Mouse (Mus musculus) spleen, postnatal 36 days (tissue): ENCODE measurements around the gene Kcnk10.
"Not testable (repeated sequence)": the region's sequence is repeated elsewhere in the genome, so short reads cannot be mapped to it uniquely, and the experiment has no call there.

Experiments
- DNase-seq, 2 experiments: peaks; one replicate each; pipeline ENCODE4 v3.0.0; 2022; ENCODE audit warnings: low spot score in 2 of 2, mixed read lengths in 1 of 2

Gene Kcnk10

DNA sequence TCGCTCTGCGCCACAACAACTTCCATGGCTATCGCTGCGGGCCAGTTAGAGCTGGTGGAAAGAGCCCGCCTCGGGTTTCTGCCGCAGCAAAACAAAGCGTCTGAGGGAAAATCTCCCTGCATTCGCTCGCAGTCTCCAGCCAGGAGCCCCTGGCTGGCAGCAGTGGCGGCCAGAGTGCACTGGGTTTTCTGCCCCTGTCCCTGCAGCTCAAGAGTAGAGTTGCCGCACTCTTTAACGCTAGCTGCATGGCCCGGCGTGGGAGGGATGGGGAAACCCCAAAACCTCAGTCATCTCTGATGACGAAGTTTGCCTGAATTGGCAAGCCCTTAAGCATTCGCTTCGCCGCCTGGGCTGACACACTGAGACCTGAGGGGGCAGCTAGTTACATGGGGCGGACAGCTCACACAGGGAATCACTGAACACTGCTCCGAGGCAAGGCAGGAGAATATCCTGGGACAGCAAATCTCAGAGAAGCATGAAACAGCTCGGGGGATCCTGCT is at the start of gene Kcnk10:
Kcnk10 (minus strand) TSS at position 450 of the 500 bp plus-strand sequence.
- DNase-seq = peak; percentile 76 to 79

DNA sequence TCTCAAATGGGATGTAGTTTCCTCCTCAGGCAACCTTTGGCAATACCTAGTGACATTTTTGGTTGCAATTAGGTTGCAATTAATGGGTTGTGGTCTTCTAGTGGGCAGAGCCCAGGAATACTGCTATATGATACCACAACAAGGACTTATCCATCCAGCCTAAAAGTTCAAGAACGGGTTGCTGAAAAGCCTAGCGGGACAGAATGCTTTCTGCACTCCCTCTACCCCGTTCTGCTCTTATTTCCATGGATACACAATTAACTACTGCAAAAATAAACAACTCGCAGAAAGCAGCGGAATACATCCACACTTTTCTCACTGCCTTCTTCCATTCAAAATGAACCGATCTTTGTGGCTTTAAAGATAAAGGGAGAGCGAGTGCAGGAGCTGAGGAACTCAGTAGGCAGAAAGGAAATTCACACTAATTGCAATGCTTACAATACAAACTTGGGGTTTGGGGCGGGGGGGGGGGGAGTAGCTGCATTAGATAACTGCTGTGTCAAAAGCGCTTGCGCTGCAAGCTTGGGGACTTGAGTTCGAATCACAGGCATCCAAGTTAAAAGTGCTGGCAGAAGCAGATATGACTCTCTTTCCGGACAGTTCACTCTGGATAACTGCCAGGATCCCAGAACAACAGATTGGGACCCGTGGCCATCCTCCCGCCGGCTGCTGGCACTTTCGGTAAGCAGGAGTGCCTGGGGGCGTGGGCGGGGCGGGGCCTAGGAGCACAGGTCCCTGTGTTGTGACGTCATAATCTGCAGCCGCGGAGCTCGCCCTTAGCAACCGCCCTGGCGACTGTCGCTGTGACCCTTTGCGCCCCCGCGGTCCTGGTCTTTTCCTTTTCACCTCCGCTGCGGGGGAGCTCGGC is 49.5 kb upstream of the Kcnk10 start, which contains the start of gene Spata7:
Spata7 (plus strand) TSS at position 766 of the 868 bp plus-strand sequence.
- peak; percentile 68 to 72 for DNase-seq

DNA sequence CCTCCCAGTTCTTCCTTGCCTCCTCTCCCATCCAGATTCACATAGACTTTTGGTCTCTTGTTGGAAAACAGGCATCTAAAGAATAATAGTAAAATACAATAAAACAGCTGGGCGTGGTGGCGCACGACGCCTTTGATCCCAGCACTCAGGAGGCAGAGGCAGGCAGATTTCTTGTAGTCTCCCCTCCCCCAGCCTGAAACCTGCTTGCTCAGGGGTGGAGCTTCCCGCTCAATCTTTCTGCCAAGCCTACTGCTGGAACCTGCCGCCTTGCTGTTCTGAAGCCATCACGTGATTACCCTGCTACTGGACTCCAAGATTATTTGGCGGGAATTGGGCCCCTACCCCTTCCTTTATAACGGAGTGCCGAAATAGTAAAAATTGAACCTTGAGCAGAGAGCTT is 45.2 kb upstream of the Kcnk10 start:
- not testable (repeated sequence) for DNase-seq

DNA sequence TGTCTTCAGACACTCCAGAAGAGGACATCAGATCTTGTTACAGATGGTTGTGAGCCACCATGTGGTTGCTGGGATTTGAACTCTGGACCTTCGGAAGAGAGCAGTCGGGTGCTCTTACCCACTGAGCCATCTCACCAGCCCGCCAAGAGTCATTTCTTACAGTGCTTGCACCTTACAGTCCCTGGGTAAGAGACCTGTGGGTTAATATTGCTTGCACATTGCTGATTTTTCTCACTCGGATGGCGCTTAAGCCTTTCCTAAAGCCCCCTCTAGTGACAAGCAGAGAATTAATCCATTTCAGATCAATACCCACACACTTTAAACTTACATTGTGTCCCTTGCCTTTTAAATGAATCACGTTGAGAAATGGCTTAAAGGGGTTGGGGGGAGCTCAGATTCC is 42.8 kb upstream of the Kcnk10 start:
- not testable (repeated sequence) for DNase-seq

DNA sequence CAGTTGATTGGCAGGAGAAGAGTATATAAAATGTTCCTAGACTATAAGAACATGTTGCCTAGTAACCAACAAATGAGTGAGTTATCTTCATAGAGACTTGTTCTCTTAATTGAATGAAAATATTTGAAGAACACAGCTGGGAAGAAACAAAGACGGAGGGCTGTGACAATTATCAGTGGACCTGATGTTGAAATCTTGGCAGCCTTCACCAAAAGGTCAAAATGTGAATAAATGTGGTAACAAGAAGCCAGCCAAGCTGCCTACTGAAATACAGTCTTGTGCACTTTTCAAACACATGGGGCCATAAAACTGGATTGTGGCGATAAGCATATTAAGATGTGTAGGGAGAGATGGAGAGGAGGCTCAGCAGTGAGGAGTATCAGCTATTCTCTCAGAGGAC is 41.4 kb upstream of the Kcnk10 start:
- no peak for DNase-seq

DNA sequence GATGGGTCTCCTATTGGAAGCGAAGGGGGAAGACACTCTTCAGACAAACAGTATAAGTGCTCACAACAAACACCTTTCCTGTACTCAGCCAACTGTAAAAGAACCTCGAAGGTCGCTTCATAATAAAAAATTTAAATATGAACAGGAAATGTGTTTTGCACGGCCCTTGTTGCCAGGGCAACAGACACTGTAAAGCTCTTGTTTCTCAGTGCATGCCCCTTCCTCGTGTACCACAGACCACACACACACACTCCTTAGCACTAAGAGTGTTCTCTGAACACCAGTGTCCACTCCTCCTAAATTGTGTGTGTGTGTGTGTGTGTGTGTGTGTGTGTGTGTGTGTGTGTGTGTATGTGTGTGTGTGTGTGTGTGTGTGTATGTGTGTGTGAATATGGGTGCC is 37.6 kb upstream of the Kcnk10 start:
- DNase-seq = peak in 1 of 2 experiments; percentile 15

DNA sequence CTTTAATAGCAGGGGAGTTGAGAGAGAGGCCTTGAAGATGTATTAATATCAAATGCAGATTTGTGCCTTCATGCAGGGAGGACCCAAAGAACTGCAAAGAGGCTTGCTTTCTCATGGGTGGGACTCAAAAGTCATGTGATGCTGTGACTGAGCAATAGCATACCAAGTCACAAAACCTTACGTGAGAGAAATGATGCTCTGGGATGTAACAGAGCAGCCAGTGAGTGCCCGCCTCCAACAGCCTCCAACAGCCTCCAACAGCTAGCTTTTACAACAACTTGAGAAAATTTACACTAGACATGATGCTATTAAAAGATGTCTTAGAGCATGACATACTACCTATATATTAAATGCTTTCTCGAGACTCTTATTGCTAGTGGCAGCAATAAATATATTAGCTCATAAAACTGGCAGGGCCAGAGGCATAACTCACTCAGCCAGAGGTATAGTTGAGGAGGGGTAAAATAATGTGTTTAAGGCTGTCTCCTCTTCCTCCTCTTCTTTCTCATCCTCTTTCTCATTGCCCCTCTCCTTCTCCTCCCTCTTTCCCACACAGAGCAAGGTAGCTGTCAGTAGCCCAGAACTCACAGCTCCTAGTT is 36.9 kb upstream of the Kcnk10 start:
- no peak for DNase-seq

DNA sequence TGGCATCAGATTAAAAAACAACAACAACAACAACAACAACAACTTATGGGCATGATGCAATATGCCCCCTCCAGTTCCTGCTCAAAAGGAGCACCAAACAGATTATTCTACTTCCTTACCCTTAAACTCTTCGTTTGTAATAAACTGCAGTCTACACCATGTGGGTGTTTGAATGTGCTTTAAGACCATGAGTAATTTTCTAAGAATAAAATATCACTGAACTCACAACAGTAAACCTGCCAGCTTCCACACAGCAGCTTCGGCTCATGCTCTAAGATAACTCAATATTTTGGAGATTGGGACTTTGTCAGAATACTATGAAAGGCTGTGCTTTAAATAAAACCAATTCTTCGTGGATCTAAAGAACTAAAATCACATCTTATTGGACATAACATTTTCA is 32.2 kb upstream of the Kcnk10 start:
- no peak for DNase-seq

DNA sequence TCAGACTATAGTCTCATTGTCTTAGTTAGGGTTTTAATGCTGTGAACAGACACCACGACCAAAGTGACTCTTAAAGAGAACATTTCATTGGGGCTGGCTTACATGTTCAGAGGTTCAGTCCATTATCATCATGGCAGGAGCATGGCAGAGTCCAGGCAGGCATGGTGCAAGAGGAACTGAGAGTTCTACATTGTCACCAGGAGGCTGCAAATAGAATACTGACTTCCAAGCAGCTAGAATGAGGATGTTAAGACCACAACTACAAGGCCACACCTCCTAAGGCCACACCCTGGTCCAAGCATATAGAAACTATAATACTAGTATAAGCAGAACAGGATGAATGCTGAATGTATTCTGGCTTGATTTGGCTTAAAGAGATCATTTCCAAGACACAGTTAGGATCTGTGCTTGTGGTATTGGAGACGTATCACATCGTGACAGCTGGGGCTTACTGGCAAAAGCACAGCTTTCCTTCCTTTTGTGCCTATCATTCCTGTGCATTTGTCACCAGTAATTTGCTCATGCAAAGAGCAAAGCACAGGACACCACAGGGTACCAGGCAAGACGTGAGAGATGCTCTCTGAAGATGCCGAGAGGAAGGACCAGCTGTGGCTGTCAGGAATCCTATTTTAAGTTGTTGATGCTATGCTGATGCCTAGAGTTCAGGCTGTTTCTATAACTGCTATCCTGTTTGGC is 28.6 kb upstream of the Kcnk10 start:
- DNase-seq = peak; percentile 42 to 55

DNA sequence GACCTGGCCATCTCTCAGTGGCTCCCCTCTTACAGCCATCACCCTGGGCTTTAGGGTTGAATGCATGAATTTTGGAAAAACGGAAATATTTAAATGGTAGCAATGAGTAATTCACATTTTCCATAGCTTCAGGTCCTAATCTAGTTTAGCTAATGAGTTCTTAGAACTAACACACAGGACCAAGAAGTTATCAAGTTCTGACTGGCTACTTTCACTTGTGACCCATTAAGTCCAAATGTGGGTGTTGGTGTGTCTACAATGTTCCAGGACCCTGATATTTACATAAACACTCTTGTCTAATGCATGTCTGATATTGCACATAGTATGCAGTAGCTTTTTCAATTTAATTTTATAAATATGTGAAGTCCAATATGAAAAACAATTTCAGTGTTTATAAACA is 27.2 kb upstream of the Kcnk10 start:
- no peak for DNase-seq

DNA sequence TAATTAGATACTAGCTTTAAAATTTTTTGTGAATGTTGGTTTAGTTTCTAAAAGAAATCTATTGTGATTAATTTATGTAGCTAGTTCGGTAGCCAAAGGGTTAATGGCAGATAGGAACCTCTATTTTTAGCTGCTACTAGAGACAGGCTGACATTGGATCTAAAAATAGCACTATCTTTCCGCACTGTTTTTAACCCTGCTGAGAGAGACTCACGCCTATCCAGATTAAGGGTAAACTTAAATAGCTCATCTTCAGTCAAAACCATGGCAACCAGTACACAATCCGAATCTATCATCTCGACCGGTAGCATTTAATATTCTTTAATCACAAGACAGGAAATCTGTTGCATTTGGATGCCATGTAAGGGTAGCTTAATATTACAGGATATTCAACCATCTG is 24.0 kb upstream of the Kcnk10 start:
- no peak for DNase-seq

DNA sequence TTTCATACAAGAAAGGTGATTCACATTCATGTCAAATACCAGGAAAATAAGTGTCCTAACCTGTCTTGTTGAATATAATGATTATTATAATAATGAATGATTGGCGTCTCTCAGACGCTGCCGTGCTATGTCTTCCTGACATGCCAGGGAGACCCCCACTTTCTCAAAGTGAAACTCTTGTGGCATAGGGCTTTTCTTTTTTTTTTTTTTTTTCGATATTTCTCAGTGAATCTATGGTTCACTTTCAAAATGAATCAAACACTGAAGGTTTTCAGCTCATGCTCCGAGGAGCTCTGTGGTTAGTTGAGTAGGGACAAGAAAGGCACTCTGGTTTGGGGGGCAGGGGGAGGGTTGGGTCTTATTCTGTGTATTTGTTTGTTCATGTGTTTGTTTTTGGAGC is 22.8 kb upstream of the Kcnk10 start:
- no peak for DNase-seq

DNA sequence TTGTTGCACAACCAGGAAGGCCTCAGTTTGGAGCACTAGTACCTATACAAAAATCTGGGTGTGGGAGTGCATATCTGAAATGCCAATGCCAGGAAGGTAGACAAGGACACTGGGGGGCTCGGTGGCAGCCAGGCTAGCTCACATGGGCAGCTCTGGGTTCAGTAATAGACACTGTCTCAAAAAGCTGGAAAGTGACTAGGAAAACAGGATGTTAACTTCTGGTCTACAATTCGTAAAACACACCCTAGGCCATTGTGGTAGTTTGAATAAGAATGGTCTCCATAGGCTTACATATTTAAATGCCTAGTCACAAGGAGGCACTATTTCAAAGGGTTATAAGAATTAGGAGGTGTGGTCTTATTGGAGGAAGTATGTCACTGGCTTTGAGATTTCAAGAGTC is 12.9 kb upstream of the Kcnk10 start:
- DNase-seq = no peak

DNA sequence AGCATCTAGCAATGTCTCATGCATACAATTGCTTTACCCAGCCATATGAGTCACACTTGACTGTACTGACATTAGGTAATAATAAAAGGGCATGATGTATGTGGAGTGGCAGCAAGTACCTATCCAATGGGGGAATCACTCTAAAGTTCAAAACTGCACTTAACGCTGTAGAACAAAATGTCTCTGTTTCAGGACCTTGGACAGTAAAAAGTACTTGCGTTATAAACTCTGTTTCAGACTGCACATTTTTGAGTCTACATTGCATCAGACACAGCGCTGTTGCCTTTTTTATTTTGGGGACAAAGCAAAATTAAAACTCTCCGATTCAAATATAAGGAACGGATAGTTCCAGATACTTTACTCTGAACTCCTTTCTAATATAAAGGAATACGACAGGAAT is 10.5 kb upstream of the Kcnk10 start:
- DNase-seq = no peak

DNA sequence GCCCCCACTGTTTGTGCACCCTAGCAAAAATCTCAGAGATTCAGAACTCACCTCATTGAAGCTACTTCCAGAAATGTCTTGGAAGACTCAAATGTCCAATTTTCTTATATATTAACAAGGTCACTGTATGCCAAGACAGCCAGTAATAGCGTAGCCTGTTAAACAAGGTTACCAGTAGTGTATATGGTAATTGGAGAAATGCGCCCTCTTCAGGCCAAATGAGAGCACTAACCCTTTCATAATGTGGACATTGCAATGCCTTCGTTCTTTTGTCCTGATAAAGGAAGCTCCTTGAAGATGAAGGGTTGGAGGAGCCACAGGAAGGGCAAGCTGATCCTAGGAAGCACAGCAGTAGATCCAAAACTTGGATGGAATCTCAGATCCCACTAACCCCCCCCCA is 7.2 kb upstream of the Kcnk10 start:
- peak in 1 of 2 experiments; percentile 23 for DNase-seq

DNA sequence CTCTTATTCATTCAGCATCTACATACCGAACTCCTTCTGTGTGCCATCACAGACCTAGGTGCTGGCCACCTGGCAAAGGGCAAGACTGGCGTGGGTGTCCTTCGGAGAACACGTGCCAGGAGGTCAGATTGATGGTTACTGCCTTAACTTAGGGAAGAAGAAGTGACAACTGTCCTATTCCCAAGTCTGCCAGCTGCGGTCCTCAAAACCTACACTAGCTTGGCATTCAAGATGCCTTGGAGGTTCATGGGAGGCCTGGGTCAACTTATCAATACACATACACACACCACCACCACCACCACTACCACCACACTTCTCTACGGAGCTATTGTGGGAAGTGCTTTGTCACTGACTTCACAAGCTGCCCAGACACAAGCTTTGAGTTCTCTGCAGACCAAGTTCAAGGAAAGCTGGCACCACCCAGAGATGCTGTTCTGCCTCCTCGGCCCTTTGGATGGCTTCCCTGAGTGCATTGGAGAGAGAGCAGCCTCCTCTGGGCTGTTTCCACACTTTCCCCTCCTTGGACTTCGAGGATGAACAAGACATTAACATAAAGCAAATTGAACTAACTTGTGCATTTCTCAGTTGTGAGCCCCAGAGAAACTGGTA is 2.1 kb downstream of the Kcnk10 start:
- DNase-seq = no peak

DNA sequence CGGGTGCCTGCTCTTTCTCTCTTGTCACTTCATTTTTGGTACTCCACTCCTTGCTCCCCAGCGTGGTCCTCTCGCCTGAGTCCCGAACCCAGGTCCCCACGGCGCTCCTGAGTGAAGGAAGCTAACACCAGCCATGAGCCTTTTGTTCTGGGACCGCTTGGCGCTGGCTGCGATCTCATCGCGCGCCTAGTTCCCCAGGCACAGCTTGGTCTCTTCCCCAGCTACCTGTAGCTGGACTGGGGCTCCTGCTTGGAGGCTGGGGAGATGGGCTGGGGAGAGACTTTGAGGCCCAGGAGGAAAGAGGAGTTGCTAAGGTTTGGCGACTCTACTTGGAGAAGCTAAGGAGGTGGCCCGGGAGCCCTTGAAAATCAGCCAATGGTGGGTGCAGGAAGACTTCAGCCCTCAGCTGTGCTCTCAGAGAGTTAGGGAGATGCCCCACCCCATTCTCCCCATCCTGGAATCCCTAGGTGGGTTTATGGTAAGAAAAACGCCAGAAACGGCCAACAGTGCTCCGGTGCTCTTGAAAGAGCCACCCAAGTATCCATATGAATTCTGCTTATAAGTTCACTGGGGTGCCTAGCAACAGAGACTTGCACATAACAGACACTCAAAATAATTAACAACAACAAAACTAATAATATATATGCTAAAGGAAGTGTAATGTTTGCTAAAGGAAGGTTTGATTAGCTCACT is 2.8 kb downstream of the Kcnk10 start:
- no peak for DNase-seq

DNA sequence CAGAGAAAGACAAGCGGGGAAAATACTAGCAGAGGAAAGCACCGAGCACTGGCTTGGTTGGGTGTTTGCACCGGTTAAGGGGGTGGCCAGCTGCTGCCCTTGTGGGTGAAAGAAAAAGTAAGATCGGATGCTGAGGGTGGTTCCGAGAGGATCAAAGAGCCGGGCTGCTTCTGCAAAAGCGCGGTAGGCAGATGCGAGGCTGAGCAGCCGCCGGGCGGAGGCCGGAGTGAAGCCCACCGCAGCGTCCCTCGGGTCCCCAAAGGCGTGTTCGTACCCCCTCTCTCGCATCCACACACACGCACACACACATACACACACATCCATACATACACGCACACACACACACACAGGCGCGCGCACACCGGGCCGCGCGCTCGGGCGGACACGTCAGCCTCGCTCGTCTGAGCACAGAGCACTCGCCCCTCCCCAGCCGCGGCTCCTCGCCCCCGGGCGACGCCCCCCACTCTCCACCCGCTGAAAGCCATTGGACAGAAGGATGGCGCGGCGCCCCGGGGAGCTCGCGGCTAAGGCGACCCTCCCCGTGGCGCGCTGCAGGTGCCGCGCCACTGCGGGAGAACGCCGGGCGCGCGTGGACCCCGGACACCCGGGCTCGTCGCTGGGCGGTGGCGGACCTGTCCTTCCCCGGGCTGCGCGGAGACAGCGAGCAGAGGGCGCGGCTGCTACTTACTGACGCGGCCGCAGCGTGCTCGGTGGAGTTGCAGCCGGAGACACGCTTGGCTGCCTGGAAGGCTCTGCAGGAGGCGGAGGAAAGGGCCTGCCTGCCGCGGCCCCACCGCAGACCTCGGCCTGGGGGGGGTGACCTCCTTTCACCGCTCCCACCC is 3.5 kb downstream of the Kcnk10 start:
- peak; percentile 73 to 78 for DNase-seq

DNA sequence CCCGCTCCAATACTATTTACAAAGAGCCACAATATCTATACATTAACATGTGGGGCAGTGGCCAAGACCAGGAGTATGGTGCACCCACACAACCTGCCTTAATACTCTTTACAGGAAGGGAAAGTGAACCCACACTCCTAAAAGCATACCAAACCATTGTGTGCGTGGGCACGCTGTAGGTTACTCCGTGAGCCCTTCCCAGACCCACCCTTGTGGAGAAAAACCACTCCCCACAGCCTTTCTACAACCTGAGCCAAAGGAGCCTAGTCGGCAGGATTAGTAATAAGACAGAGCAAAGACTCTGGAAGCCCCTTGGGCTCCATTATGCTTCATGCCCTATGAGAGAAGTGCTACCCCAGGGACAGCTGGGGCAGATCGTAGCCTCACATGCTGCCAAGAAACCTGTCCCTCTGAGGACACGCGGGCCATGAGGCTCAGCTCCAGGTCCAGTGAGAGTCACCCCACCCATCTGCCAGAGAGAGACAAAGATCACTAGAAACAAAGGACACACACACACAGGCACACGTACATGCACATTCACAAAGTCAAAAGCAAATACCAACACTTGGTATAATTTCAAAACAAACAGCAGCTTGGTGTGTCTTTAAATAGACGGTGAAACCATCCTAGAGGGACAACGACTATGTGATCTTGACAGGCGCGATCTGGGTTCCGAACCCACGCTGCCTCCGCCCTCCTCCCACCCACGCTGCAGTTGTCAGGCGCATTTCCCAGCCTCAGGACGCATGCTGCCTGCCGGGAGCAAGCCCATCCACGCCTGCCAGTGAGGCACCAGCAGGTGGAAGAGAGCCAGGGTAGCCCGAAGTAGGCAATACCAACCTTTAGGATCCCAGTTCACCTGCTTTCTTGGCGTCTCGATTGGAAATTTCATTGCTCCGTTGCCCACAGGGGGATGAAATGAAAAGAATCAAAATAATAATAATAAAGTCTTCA is 4.5 kb downstream of the Kcnk10 start:
- no peak for DNase-seq
